Mouse (Mus musculus) stomach, embryonic 15.5 days (tissue): ENCODE results near the gene Gm49380. TPM values are rescaled to one million over a fixed set of nuclear protein-coding genes. Genes with fewer than 3 reads are reported as not detected.

Experiments
- ATAC-seq: fragments of 200-750 bp; cut with Nextera tagmentation; 2 replicates; pipeline ENCODE4 v1.8.0; 2017; ENCODE audit warnings: low read depth, moderate number of reproducible peaks, moderate TSS enrichment; ENCODE audit not compliant: insufficient read depth, low FRiP score
- H3K27ac ChIP-seq: fragments of 300-500 bp; sonication (generic); 2 replicates; pipeline ENCODE4 v1.5.1; 2015; ENCODE audit warnings: mild to moderate bottlenecking, inconsistent platforms
- H3K27me3 ChIP-seq: fragments of 300-500 bp; sonication (generic); replicated peaks from 2 replicates; pipeline ENCODE4 v1.6.1; 2015; ENCODE audit warnings: inconsistent platforms
- H3K36me3 ChIP-seq: fragments of 300-500 bp; sonication (generic); 2 replicates; pipeline ENCODE4 v1.6.1; 2015; ENCODE audit warnings: inconsistent platforms
- H3K4me1 ChIP-seq: fragments of 300-500 bp; sonication (generic); 2 replicates; pipeline ENCODE4 v1.6.1; 2015; ENCODE audit warnings: inconsistent platforms
- H3K4me2 ChIP-seq: fragments of 300-500 bp; sonication (generic); 2 replicates; pipeline ENCODE4 v1.6.1; 2015; ENCODE audit warnings: mild to moderate bottlenecking, inconsistent platforms
- H3K4me3 ChIP-seq: fragments of 300-500 bp; sonication (generic); replicated peaks from 2 replicates; pipeline ENCODE4 v1.5.1; 2015; ENCODE audit warnings: inconsistent platforms
- H3K9ac ChIP-seq: fragments of 300-500 bp; sonication (generic); 2 replicates; pipeline ENCODE4 v1.6.1; 2015; ENCODE audit warnings: inconsistent platforms
- H3K9me3 ChIP-seq: fragments of 300-500 bp; sonication (generic); 2 replicates; pipeline ENCODE4 v1.6.1; 2016; ENCODE audit warnings: inconsistent platforms
- WGBS: fragments of 180-500 bp; shearing (Covaris S2); methylation state at CpG from one replicate; pipeline ENCODE4 v1.1.7; 2015; 5-methylcytosine and 5-hydroxymethylcytosine counted together
- polyA plus RNA-seq: library from polyadenylated mRNA; unstranded; fragments of >200 nt; fragmentation: Nextera tagmentation; extraction: Ambion mirVana; gene quantifications from 2 replicates; pipeline ENCODE4 v1.2.1, GENCODE M21; 2015

Gene Gm49380
- polyA plus RNA-seq, 1 experiment from 2014 or later: 0.14 TPM

DNA sequence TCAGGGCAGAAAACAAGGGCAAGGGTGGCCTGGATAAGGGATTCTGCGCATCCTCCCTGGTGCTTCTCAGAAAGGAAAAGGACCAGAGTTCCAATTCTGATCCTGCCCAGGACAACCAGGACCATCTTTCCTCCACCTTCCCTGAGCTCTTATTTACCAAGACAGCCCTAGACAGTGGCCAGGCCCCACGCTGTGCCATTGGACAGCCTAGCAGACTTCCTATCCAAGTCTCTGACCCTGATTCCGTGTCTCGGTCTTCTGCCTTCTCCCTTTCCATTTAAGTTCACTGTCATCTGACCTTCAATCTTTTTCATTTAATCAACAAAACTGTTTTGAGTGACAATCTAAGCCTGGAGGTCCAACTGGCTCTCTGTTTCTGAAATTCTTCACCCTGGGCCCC lies 6.7 kb downstream of the Gm49380 start:
- peak overlapping the region; percentile 38 for H3K4me2 ChIP-seq
- WGBS: 69% methylated on average over 4 of the region's 4 CpGs

DNA sequence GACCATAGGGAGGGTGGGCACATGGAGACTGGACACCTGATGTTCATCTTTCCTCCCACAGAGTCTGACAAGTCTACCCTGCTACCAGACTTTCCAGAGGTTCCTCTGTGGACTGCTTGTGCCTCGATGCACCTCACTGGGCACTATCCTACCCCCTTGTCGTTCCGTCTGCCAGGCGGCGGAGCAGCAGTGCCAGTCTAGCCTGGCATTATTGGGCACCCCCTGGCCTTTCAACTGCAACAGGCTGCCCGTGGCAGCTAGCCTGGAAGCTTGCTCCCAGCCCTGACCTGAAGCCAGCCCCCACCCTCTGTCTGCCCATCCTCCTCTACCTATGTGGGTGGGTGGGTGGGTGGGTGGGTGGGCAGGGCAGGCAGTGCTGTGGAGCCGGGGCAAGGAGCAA lies 7.1 kb downstream of the Gm49380 start:
- WGBS: 90% methylated on average over 7 of the region's 7 CpGs
- Histone ChIP-seq H3K4me1 (peaks cover 48% of the 10 kb centered on the region), H3K4me2 (no peak overlapping the region)

More for the DNA sequence above, 6.7 kb downstream of the Gm49380 start:
- no peaks in the 10 kb centered on the region for H3K9me3 ChIP-seq
- H3K4me1 ChIP-seq: peaks cover 48% of the 10 kb centered on the region
- H3K9ac ChIP-seq: no peak overlapping the region
- no peak for ATAC-seq
- H3K27ac ChIP-seq: peak overlapping the region; percentile 62
- no peaks in the 10 kb centered on the region for H3K27me3 ChIP-seq
- no peak overlapping the region for H3K4me3 ChIP-seq
- H3K36me3 ChIP-seq: no peaks in the 10 kb centered on the region; the same call in 1 of the 2 replicates

DNA sequence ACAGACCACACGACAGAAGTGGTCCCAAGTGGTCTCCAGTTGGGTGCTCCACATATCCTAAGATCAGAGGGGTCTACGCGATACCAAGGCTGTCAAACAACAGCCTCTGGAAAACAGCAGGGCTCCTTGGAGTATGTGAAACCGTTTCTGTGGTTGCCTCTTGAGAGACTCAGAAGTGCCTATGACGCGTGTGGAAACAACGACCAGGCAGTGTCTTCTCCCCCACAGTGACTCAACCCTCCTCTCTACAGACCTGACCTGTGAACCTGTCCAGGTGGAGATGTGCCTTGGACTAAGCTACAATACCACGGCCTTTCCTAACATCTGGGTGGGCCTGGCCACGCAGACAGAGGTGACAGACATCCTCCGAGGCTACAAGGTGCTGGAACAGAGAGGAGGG lies 7.5 kb downstream of the Gm49380 start:
- no peak for ATAC-seq
- Histone ChIP-seq H3K27ac (no peak overlapping the region), H3K9ac (no peak overlapping the region), H3K4me2 (no peak overlapping the region), H3K4me3 (no peak overlapping the region), H3K36me3 (no peaks in the 10 kb centered on the region; the same call in 1 of the 2 replicates), H3K4me1 (peaks cover 48% of the 10 kb centered on the region), H3K27me3 (no peaks in the 10 kb centered on the region), H3K9me3 (no peaks in the 10 kb centered on the region)
- 85% methylated on average over 10 of the region's 10 CpGs for WGBS

More for the DNA sequence above, 7.1 kb downstream of the Gm49380 start:
- H3K36me3 ChIP-seq: no peaks in the 10 kb centered on the region; the same call in 1 of the 2 replicates
- no peak overlapping the region for H3K9ac ChIP-seq
- H3K9me3 ChIP-seq: no peaks in the 10 kb centered on the region
- ATAC-seq: no peak
- H3K27ac ChIP-seq: peak overlapping the region; percentile 62; the same call in 1 of the 2 replicates
- H3K27me3 ChIP-seq: no peaks in the 10 kb centered on the region
- no peak overlapping the region for H3K4me3 ChIP-seq

DNA sequence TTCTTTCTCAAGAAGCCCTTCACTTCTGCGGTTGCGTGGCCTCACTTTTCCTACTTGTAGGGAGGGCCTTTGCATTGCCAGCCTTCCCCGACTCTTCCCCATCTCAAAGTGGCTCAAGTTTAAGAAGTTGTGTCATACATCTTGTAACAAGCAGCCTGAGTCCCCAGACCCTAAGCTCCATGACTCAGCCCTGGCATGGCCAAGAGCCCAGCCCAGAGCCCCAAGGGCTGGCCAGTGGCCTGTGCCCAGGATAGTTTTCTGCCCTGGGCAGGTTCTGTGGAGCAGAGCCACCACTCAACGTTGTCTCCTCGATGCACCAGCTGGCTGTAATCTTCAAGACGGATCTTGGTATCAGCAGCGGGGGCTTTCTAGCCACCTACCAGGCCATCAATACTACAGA lies 8.4 kb downstream of the Gm49380 start:
- 85% methylated on average over 7 of the region's 7 CpGs for WGBS

DNA sequence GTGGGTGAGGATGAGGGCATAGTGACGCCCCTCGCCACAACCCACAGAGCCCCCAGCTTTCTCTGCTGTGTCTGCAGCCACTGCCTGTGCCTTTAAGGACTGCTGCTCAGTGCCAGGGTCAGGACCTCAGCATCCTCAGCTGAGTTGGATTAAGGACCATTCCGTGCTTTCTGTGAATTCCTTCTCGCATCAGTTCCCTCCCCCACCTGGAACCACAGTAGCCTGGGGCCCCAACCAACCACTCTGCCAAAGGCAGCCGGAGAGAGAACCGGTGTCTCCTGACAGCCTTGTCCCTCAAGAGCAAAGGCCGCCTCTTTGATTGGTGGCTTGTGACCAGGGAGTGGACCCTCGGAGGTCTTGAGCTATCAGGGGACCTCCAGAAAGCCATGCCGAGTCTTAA lies 11.8 kb downstream of the Gm49380 start, which contains the start of gene Mfrp:
TSS of gene Mfrp (plus strand) at position 240 of the 400 bp plus-strand sequence.
- H3K27me3 ChIP-seq: no peaks in the 10 kb centered on the region
- WGBS: 71% methylated on average over 9 of the region's 9 CpGs
- no peak within 1 kb of the TSS for H3K9ac ChIP-seq
- no peak within 1 kb of the TSS for H3K4me3 ChIP-seq
- ATAC-seq: no peak
- no peaks in the 10 kb centered on the region for H3K9me3 ChIP-seq
- 0 out of 2 replicates have a peak, but pooled peaks cover 8% of the 10 kb centered on the region for H3K4me1 ChIP-seq
- no peak within 1 kb of the TSS for H3K4me2 ChIP-seq
- no peak within 1 kb of the TSS for H3K27ac ChIP-seq
- H3K36me3 ChIP-seq: no peaks in the 10 kb centered on the region; the same call in 1 of the 2 replicates

More for the DNA sequence above, 8.4 kb downstream of the Gm49380 start:
- no peaks in the 10 kb centered on the region for H3K9me3 ChIP-seq
- no peak for ATAC-seq
- H3K4me3 ChIP-seq: no peak overlapping the region
- H3K27ac ChIP-seq: no peak overlapping the region
- no peaks in the 10 kb centered on the region; the same call in 1 of the 2 replicates for H3K36me3 ChIP-seq
- H3K27me3 ChIP-seq: no peaks in the 10 kb centered on the region
- no peak overlapping the region for H3K4me2 ChIP-seq
- H3K4me1 ChIP-seq: peaks cover 41% of the 10 kb centered on the region
- H3K9ac ChIP-seq: no peak overlapping the region

DNA sequence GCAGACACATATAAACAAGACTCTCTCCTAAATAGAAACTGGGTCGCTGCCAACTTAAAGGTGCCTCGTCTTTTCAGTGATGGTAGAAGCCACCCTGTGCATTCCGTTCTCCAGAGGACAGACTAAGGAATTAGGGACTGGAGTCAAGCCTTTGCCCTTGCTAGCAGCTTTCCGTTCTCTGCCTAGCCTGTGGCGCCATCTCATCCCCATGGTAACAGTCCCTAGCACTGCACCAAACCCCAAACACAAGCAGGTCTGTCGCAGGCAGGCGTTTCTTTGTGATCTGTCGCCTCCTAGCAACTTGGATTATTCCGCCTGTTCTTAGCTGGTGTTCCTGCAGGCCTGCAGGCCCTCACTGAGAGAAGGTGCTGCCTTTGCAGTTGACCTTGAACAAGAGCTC lies 16.8 kb downstream of the Gm49380 start:
- Histone ChIP-seq H3K4me2 (no peak overlapping the region), H3K4me1 (peaks cover 6% of the 10 kb centered on the region), H3K36me3 (0 out of 2 replicates have a peak, but pooled peaks cover 4% of the 10 kb centered on the region), H3K9ac (no peak overlapping the region), H3K9me3 (no peaks in the 10 kb centered on the region), H3K27me3 (no peaks in the 10 kb centered on the region), H3K27ac (no peak overlapping the region), H3K4me3 (no peak overlapping the region)
- 35% methylated on average over 9 of the region's 9 CpGs for WGBS
- no peak for ATAC-seq

DNA sequence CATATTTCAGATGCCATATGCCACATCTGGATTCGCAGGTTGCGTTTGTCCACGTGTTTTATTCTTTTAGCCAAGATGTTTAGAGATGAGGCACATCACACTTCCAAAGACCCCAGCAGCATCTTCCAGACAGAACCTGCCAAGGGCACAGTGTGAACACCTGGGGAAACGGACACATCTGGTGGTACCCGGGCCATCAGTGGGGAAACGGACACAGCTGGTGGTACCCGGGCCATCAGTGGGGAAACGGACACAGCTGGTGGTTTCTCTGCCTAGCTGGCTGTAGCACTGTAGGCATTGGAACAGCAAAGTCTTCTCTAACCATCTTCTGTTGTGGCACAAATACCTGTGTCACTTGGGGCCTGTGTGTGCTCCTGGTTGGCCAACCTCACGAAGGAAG lies 17.5 kb downstream of the Gm49380 start:
- no peaks in the 10 kb centered on the region for H3K9me3 ChIP-seq
- H3K27me3 ChIP-seq: no peaks in the 10 kb centered on the region
- 88% methylated on average over 9 of the region's 9 CpGs for whole genome bisulfite sequencing
- H3K9ac ChIP-seq: no peak overlapping the region
- 0 out of 2 replicates have a peak, but pooled peaks cover 4% of the 10 kb centered on the region for H3K36me3 ChIP-seq
- no peak for ATAC-seq
- peaks cover 6% of the 10 kb centered on the region for H3K4me1 ChIP-seq
- H3K4me2 ChIP-seq: no peak overlapping the region
- no peak overlapping the region for H3K27ac ChIP-seq
- H3K4me3 ChIP-seq: no peak overlapping the region

DNA sequence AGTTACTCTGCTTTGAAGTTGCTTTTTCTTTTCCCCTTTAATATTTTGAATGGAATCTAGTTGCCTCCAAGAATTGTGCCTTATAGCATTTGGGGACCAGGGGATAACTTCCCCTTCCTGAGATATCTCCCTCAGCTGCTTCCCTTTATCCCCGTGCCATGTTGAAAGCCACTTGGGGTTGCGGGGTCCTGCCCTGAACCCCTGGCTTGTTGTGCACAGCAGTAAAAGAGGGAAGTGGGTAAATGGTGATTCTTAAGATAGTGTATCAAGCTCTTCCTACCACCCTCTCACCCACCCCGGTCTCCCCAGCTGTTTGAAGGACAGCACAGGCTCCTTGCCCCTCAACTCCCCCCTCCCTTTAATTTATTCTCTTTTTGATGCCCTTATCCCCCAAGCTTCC lies 18.6 kb downstream of the Gm49380 start:
- 0 out of 2 replicates have a peak, but pooled peaks cover 4% of the 10 kb centered on the region for H3K36me3 ChIP-seq
- H3K9me3 ChIP-seq: no peaks in the 10 kb centered on the region
- H3K9ac ChIP-seq: no peak overlapping the region
- no peak overlapping the region for H3K4me2 ChIP-seq
- 75% methylated on average over 3 of the region's 3 CpGs for WGBS
- no peak overlapping the region for H3K4me3 ChIP-seq
- H3K27me3 ChIP-seq: no peaks in the 10 kb centered on the region
- H3K27ac ChIP-seq: no peak overlapping the region
- no peak for ATAC-seq
- H3K4me1 ChIP-seq: peaks cover 6% of the 10 kb centered on the region

DNA sequence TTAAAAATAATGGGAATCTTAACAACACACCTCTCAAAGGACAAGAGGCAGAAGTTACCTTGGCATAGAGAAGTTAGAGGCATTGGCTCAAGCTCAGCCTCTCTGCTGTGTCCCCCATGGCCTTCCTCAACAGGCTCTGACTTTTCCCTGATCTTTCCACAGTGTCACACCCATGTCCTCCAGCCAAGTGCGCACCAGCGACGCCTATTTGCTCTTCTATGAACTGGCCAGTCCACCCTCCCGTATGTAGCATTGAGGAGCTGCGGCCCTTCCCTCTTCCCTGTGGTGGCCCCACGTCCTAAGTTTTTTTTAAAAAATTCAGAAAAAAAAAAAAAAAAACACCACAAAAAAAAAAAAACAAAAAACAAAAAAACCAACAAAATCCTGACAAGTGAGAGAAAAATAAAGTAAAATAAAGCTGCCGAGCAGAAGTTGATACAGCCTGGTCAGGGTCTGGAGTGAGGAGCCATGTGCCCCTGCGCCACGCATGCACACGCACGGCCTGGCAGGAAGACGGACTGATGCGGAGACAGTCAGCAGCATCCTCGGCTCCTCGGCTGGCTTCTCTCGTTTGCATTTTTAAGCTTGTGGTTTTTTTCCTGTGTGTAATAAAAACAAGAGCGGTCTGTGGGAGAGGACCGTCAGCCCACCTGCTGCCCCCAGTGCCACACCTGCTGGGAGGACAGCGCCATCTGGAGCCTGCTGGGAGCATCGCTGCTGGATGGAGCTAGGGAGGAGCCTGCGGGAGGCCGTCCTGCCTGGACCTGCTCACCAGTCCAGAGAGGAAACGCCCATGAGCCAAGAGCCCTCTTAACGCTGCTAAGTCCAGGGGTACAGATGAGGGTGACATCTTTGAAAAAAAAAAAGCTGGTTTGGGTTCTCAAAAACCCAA lies 19.4 kb downstream of the Gm49380 start:
- Histone ChIP-seq H3K36me3 (0 out of 2 replicates have a peak, but pooled peaks cover 4% of the 10 kb centered on the region), H3K4me2 (peak overlapping the region; percentile 13; the same call in 1 of the 2 replicates), H3K9ac (no peak overlapping the region), H3K4me1 (peaks cover 6% of the 10 kb centered on the region), H3K9me3 (no peaks in the 10 kb centered on the region), H3K4me3 (no peak overlapping the region), H3K27ac (no peak overlapping the region), H3K27me3 (no peaks in the 10 kb centered on the region)
- ATAC-seq: peak; percentile 38; the same call in 1 of the 2 replicates
- 39% methylated on average over 24 of the region's 24 CpGs for WGBS

DNA sequence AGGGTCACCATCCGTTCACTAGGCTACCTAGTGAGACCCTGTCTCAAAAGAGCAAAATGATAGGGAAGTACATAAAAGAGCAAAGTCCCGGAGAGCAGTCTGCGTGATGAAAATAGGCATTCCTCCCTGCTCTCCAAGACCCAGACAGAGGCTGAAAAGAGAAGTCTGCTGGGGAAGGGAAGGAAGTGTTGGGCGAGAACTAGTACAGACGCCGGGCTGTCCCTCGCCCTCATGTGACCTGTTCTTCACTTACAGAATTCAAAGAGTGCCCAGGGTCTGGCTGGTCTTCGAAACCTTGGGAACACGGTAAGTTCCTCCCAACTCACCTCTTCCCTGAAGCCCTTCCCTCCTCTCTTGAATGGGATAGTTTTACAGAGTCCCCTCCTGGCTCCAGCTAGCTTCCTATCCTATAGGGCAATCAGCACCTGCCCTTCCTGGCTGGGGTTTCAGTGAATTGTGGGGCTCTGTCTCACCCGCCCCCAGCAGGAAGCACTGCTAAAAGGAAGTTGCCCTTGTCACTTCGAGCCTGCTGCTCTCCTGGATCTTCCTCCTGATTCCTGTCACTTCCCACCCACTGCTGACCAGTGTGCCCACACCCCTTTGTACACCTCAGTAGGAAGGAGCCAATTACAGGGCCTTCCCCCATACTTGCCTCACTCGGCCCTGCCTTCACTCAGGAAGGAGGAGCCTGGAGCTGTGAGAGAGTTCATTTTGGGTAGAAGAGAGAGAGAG lies 24.3 kb downstream of the Gm49380 start:
- H3K27me3 ChIP-seq: 0 out of 2 replicates have a peak, but pooled peaks cover 6% of the 10 kb centered on the region
- H3K9me3 ChIP-seq: no peaks in the 10 kb centered on the region
- ATAC-seq: no peak
- H3K4me1 ChIP-seq: peaks cover 38% of the 10 kb centered on the region
- WGBS: 55% methylated on average over 12 of the region's 12 CpGs
- H3K4me3 ChIP-seq: no peak overlapping the region
- 0 out of 2 replicates have a peak overlapping the region, but pooled peaks have one; percentile 9 for H3K27ac ChIP-seq
- no peak overlapping the region for H3K4me2 ChIP-seq
- H3K9ac ChIP-seq: no peak overlapping the region
- 0 out of 2 replicates have a peak, but pooled peaks cover 4% of the 10 kb centered on the region for H3K36me3 ChIP-seq

DNA sequence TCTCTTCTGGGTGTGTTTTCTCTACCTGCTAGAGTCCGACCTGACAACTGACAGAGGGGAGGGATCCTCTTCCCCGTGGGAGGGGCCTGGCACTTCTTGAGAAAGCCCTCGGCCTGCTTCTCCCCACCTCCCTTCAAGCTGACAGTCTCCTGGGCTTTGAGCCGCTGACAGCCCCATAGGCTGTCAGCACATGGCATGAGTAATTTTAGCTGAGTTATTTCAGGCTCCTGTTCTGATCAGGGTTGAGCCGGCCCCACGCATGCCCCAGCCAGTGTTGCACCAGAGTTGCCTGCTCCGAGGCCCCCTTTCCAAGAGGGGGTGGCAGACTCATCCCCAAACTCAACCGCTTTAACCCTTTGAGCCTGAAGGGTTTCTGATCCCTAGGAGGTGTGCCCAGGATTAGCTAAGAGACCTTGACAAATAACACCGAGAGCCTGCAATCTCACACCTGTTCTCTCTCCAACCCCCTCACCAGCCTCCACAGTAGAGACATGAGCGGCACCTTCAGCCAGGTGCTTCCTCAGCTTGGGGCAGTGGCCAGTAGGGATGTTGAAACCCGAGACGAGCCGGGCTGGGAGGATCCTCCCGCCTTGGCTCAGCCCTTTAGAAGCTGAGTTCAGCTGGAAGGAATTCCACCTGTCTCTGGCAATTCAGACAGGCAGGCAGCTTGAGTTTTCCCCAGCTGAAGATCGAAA lies 25.4 kb downstream of the Gm49380 start:
- Histone ChIP-seq H3K27ac (peak overlapping the region; percentile 46; the same call in 1 of the 2 replicates), H3K4me3 (no peak overlapping the region), H3K4me2 (peak overlapping the region; percentile 28; the same call in 1 of the 2 replicates), H3K9me3 (no peaks in the 10 kb centered on the region), H3K36me3 (no peaks in the 10 kb centered on the region), H3K9ac (no peak overlapping the region), H3K4me1 (peaks cover 43% of the 10 kb centered on the region), H3K27me3 (0 out of 2 replicates have a peak, but pooled peaks cover 6% of the 10 kb centered on the region)
- 8% methylated on average over 15 of the region's 15 CpGs for WGBS
- no peak; the same call in 1 of the 2 replicates for ATAC-seq
